Mouse (Mus musculus) hindbrain, embryonic 15.5 days (tissue): Measurements from ENCODE around the gene Fam69b. TPM values are rescaled to one million over a fixed set of nuclear protein-coding genes. Genes with fewer than 3 reads are reported as not detected.
"Not testable (repeated sequence)": the region's sequence is repeated elsewhere in the genome, so short reads cannot be mapped to it uniquely, and the experiment has no call there.

Source experiments
- ATAC-seq: fragments of 200-750 bp; cut with Nextera tagmentation; 2 replicates; pipeline ENCODE4 v1.8.0; 2017; ENCODE audit warnings: low read depth, moderate number of reproducible peaks, moderate TSS enrichment; ENCODE audit not compliant: low FRiP score
- H3K27ac ChIP-seq: fragments of 300-500 bp; sonication (generic); replicated peaks from 2 replicates; pipeline ENCODE4 v1.5.1; 2015; ENCODE audit warnings: mild to moderate bottlenecking, inconsistent platforms
- H3K27me3 ChIP-seq: fragments of 300-500 bp; sonication (generic); 2 replicates; pipeline ENCODE4 v1.6.1; 2015; ENCODE audit warnings: control low read depth, inconsistent platforms
- H3K36me3 ChIP-seq: fragments of 300-500 bp; sonication (generic); 2 replicates; pipeline ENCODE4 v1.6.1; 2015; ENCODE audit warnings: control low read depth, inconsistent platforms
- H3K4me1 ChIP-seq: fragments of 300-500 bp; sonication (generic); replicated peaks from 2 replicates; pipeline ENCODE4 v1.6.1; 2015; ENCODE audit warnings: control low read depth, inconsistent platforms
- H3K4me2 ChIP-seq: fragments of 300-500 bp; sonication (generic); 2 replicates; pipeline ENCODE4 v1.6.1; 2015; ENCODE audit warnings: moderate library complexity, mild to moderate bottlenecking, inconsistent platforms
- H3K4me3 ChIP-seq: fragments of 300-500 bp; sonication (generic); 2 replicates; pipeline ENCODE4 v1.5.1; 2015; ENCODE audit warnings: mild to moderate bottlenecking, inconsistent platforms
- H3K9ac ChIP-seq: fragments of 300-500 bp; sonication (generic); 2 replicates; pipeline ENCODE4 v1.6.1; 2015; ENCODE audit warnings: inconsistent platforms
- H3K9me3 ChIP-seq: fragments of 300-500 bp; sonication (generic); 2 replicates; pipeline ENCODE4 v1.6.1; 2016; ENCODE audit warnings: control low read depth, inconsistent platforms
- WGBS: fragments of 180-500 bp; shearing (Covaris S2); methylation state at CpG from one replicate; pipeline ENCODE4 v1.1.7; 2015; 5-methylcytosine and 5-hydroxymethylcytosine counted together
- polyA plus RNA-seq: library from polyadenylated mRNA; unstranded; fragments of >200 nt; fragmentation: Nextera tagmentation; extraction: Ambion mirVana; gene quantifications from 2 replicates; pipeline ENCODE4 v1.2.1, GENCODE M21; 2015

Fam69b gene
- polyA plus RNA-seq, 1 experiment from 2014 or later: 152 TPM

GRCm38 (mm10) chr2:26646643-26647293, 18.5 kb downstream of the Fam69b start:
- no peaks in the 10 kb centered on the region for H3K4me1 ChIP-seq
- no peak overlapping the region for H3K9ac ChIP-seq
- peak; percentile 98 for ATAC-seq
- H3K9me3 ChIP-seq: no peaks in the 10 kb centered on the region
- no peaks in the 10 kb centered on the region for H3K27me3 ChIP-seq
- H3K4me2 ChIP-seq: no peak overlapping the region
- no peak overlapping the region for H3K4me3 ChIP-seq
- H3K36me3 ChIP-seq: no peaks in the 10 kb centered on the region
- H3K27ac ChIP-seq: no peak overlapping the region
- 19% methylated on average over 3 of the region's 3 CpGs for WGBS

GRCm38 (mm10) chr2:26654687-26655086, 26.4 kb downstream of the Fam69b start:
- H3K36me3 ChIP-seq: no peaks in the 10 kb centered on the region
- no peak for ATAC-seq
- WGBS: 40% methylated on average over 1 of the region's 1 CpGs
- H3K27ac ChIP-seq: no peak overlapping the region
- H3K4me3 ChIP-seq: no peak overlapping the region
- H3K9ac ChIP-seq: no peak overlapping the region
- H3K27me3 ChIP-seq: no peaks in the 10 kb centered on the region
- H3K9me3 ChIP-seq: no peaks in the 10 kb centered on the region
- no peaks in the 10 kb centered on the region for H3K4me1 ChIP-seq
- no peak overlapping the region for H3K4me2 ChIP-seq

- no peaks in the 10 kb centered on the region for H3K9me3 ChIP-seq
- H3K9ac ChIP-seq: no peak overlapping the region
- 81% methylated on average over 2 of the region's 2 CpGs for WGBS
- H3K36me3 ChIP-seq: no peaks in the 10 kb centered on the region
- H3K27ac ChIP-seq: no peak overlapping the region
- no peak for ATAC-seq
- no peak overlapping the region for H3K4me2 ChIP-seq
- H3K27me3 ChIP-seq: no peaks in the 10 kb centered on the region
- no peak overlapping the region for H3K4me3 ChIP-seq
- no peaks in the 10 kb centered on the region for H3K4me1 ChIP-seq
Observed at GRCm38 (mm10) chr2:26657426-26657825, 29.2 kb downstream of the Fam69b start.

- Histone ChIP-seq H3K4me3 (peak overlapping the region; percentile 41), H3K9ac (peak overlapping the region; percentile 35; the same call in 1 of the 2 replicates), H3K9me3 (no peaks in the 10 kb centered on the region), H3K36me3 (no peaks in the 10 kb centered on the region), H3K27ac (no peak overlapping the region), H3K27me3 (no peaks in the 10 kb centered on the region), H3K4me1 (no peaks in the 10 kb centered on the region), H3K4me2 (peak overlapping the region; percentile 78)
- WGBS: 3% methylated on average over 19 of the region's 20 CpGs
- ATAC-seq: peak; percentile 56; the same call in 1 of the 2 replicates
Observed at GRCm38 (mm10) chr2:26661143-26661752, 33.0 kb downstream of the Fam69b start.

GRCm38 (mm10) chr2:26661768-26662508, 33.7 kb downstream of the Fam69b start:
- H3K9ac ChIP-seq: peak overlapping the region; percentile 35; the same call in 1 of the 2 replicates
- H3K27ac ChIP-seq: no peak overlapping the region
- H3K9me3 ChIP-seq: no peaks in the 10 kb centered on the region
- H3K4me3 ChIP-seq: peak overlapping the region; percentile 41
- no peaks in the 10 kb centered on the region for H3K36me3 ChIP-seq
- no peaks in the 10 kb centered on the region for H3K27me3 ChIP-seq
- ATAC-seq: peak; percentile 51; the same call in 1 of the 2 replicates
- 46% methylated on average over 29 of the region's 29 CpGs for WGBS
- H3K4me1 ChIP-seq: no peaks in the 10 kb centered on the region
- H3K4me2 ChIP-seq: peak overlapping the region; percentile 78

- Histone ChIP-seq H3K9ac (no peak overlapping the region), H3K4me2 (peak overlapping the region; percentile 78; the same call in 1 of the 2 replicates), H3K36me3 (no peaks in the 10 kb centered on the region), H3K4me3 (no peak overlapping the region), H3K27me3 (no peaks in the 10 kb centered on the region), H3K9me3 (no peaks in the 10 kb centered on the region), H3K4me1 (no peaks in the 10 kb centered on the region), H3K27ac (no peak overlapping the region)
- 71% methylated on average over 13 of the region's 13 CpGs for WGBS
- peak; percentile 42; the same call in 1 of the 2 replicates for ATAC-seq
Observed at GRCm38 (mm10) chr2:26662509-26662882, 34.2 kb downstream of the Fam69b start.

- Histone ChIP-seq H3K4me3 (no peak overlapping the region), H3K36me3 (no peaks in the 10 kb centered on the region), H3K9me3 (no peaks in the 10 kb centered on the region), H3K4me1 (no peaks in the 10 kb centered on the region), H3K4me2 (no peak overlapping the region), H3K9ac (no peak overlapping the region), H3K27ac (no peak overlapping the region), H3K27me3 (0 out of 2 replicates have a peak, but pooled peaks cover 2% of the 10 kb centered on the region)
- ATAC-seq: no peak
- WGBS: 81% methylated on average over 10 of the region's 10 CpGs
Observed at GRCm38 (mm10) chr2:26663112-26663511, 34.9 kb downstream of the Fam69b start.

- ATAC-seq, H3K4me3 ChIP-seq, H3K9ac ChIP-seq, H3K27me3 ChIP-seq, H3K36me3 ChIP-seq, H3K27ac ChIP-seq, H3K9me3 ChIP-seq, H3K4me1 ChIP-seq, H3K4me2 ChIP-seq: not testable (repeated sequence)
- 84% methylated on average over 1 of the region's 1 CpGs for WGBS
Observed at GRCm38 (mm10) chr2:26663551-26663950, 35.3 kb downstream of the Fam69b start.

- ATAC-seq: no peak
- H3K27ac ChIP-seq: no peak overlapping the region
- H3K9ac ChIP-seq: no peak overlapping the region
- no peaks in the 10 kb centered on the region for H3K4me1 ChIP-seq
- H3K4me3 ChIP-seq: no peak overlapping the region
- no peak overlapping the region for H3K4me2 ChIP-seq
- 0 out of 2 replicates have a peak, but pooled peaks cover 2% of the 10 kb centered on the region for H3K27me3 ChIP-seq
- H3K36me3 ChIP-seq: no peaks in the 10 kb centered on the region
- H3K9me3 ChIP-seq: no peaks in the 10 kb centered on the region
Observed at GRCm38 (mm10) chr2:26668746-26669145, 40.5 kb downstream of the Fam69b start.

- Histone ChIP-seq H3K27ac (no peak within 1 kb of the TSS), H3K4me1 (no peaks in the 10 kb centered on the region), H3K9ac (no peak within 1 kb of the TSS), H3K9me3 (no peaks in the 10 kb centered on the region), H3K4me2 (no peak within 1 kb of the TSS), H3K4me3 (no peak within 1 kb of the TSS), H3K36me3 (no peaks in the 10 kb centered on the region), H3K27me3 (0 out of 2 replicates have a peak, but pooled peaks cover 2% of the 10 kb centered on the region)
- 83% methylated on average over 3 of the region's 3 CpGs for WGBS
- ATAC-seq: no peak
Observed at GRCm38 (mm10) chr2:26671182-26671581, 42.9 kb downstream of the Fam69b start, which contains the start of gene Lcn4. Gene Lcn4 (minus strand): TSS chr2:26671282.
